Mouse (Mus musculus) heart, embryonic 10.5 days (tissue): ENCODE measurements around the gene Tspo2. TPM values are rescaled to one million over a fixed set of nuclear protein-coding genes. Genes with fewer than 3 reads are reported as not detected.

Experiments
- DNase-seq: peaks from one replicate; pipeline ENCODE4 v3.0.0-alpha.2; 2017; ENCODE audit warnings: low spot score
- H3K27ac ChIP-seq: fragments of 300-500 bp; sonication (generic); 2 replicates; pipeline ENCODE4 v1.5.1; 2016; ENCODE audit warnings: mild to moderate bottlenecking
- H3K27me3 ChIP-seq: fragments of 300-500 bp; sonication (generic); 2 replicates; pipeline ENCODE4 v1.6.1; 2016; ENCODE audit warnings: mild to moderate bottlenecking; ENCODE audit not compliant: poor library complexity, insufficient read depth, severe bottlenecking
- H3K36me3 ChIP-seq: fragments of 300-500 bp; sonication (generic); 2 replicates; pipeline ENCODE4 v1.6.1; 2016; ENCODE audit warnings: mild to moderate bottlenecking, moderate library complexity
- H3K4me1 ChIP-seq: fragments of 300-500 bp; sonication (generic); 2 replicates; pipeline ENCODE4 v1.6.1; 2016; ENCODE audit warnings: mild to moderate bottlenecking
- H3K4me3 ChIP-seq: fragments of 300-500 bp; sonication (generic); 2 replicates; pipeline ENCODE4 v1.5.1; 2016; ENCODE audit warnings: mild to moderate bottlenecking, moderate library complexity
- H3K9me3 ChIP-seq: fragments of 300-500 bp; sonication (generic); 2 replicates; pipeline ENCODE4 v1.6.1; 2016; ENCODE audit warnings: mild to moderate bottlenecking, moderate library complexity
- WGBS: fragments of 180-500 bp; shearing (Covaris S2); methylation state at CpG from one replicate; pipeline ENCODE4 v1.1.7; 2016; 5-methylcytosine and 5-hydroxymethylcytosine counted together
- polyA plus RNA-seq: library from polyadenylated mRNA; unstranded; fragments of >200 nt; fragmentation: Nextera tagmentation; extraction: Ambion mirVana; gene quantifications from 2 replicates; pipeline ENCODE4 v1.2.1, GENCODE M21; 2016

Tspo2 gene
- polyA plus RNA-seq, 1 experiment from 2014 or later: 0.43 TPM

DNA sequence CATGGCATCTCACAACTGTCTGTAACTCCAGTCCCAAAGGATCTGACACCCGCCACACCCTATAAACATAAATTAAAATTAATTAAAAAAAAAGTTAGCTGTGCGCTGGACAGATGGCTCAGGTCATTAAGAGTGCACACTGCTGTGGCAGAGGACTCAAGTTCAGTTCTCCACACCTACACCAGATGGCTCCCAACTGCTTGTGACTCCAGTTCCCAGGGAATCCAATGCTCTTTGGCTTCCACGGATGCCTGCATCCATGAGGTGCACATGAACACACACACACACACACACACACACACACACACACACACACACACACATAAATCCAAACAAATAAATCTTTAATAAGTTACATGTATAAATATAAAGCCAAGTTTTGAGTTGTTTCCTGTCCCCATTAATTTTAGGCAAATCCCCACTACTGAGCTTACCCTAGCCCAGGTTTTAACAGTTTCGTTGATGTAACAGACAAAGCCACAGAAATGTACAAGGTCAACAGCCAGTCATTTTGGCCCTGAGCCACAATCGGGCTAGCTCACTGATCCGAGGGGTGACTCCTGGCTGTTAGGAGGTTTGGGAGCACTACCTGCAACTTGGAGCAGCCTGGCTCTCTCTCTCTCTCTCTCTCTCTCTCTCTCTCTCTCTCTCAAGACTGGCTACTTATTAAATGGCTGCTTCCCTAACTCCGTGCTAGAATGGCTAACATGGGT, 8.4 kb downstream of the Tspo2 start:
- Histone ChIP-seq H3K4me1 (peaks cover 10% of the 10 kb centered on the region), H3K4me3 (no peak overlapping the region), H3K27me3 (no peaks in the 10 kb centered on the region), H3K36me3 (no peaks in the 10 kb centered on the region), H3K9me3 (no peaks in the 10 kb centered on the region), H3K27ac (no peak overlapping the region)
- DNase-seq: no peak
- 85% methylated on average over 7 of the region's 7 CpGs for WGBS

DNA sequence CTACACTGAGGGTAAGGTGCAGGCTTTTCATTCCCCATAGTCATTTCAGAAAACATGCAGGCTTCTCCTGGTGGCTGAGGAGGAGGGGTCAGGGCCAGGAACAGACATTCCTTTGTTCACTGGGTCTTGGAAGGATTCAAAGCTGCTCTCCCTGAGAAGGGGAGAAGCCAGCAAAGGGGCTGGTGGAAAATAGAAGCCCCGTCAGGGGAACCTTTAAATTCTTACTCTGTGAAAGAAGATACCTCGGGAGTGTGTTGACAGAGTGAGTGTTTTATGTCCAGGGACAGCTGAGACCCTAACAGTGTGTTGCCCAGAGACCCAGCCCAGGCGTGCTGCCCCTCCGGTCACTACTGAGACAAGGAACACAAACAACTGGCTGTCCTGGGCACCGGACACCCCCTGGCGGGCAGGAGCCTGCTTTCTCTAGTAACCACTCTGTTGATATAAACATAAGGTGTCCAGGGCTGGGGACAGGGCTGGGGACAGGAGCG, 13.9 kb downstream of the Tspo2 start:
- no peaks in the 10 kb centered on the region for H3K36me3 ChIP-seq
- peak overlapping the region; percentile 91 for H3K27ac ChIP-seq
- peak; percentile 94 for DNase-seq
- 13% methylated on average over 7 of the region's 7 CpGs for WGBS
- H3K4me1 ChIP-seq: peaks cover 56% of the 10 kb centered on the region
- 0 out of 2 replicates have a peak overlapping the region, but pooled peaks have one; percentile 7 for H3K4me3 ChIP-seq
- H3K9me3 ChIP-seq: no peaks in the 10 kb centered on the region
- no peaks in the 10 kb centered on the region for H3K27me3 ChIP-seq

DNA sequence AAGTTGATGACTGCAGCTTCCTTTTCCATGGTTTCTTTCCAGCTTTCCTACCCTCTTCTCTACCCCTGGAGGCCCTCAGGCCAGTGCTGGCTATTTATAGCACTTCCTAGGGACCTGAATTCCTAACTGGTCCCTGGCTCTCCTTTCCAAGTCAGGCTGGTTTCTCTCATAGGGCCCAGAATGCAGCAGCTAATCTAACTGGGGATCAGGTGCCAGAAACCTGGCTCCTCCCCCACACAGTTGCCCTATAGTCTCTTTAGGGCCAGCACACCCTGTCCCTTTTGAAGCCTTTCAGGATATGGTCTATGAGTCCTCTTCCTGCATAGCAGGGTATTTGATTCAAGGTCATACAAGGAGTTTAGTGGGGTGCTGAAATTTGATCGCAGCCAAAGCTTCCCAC, 14.8 kb downstream of the Tspo2 start:
- H3K36me3 ChIP-seq: no peaks in the 10 kb centered on the region
- peak; percentile 89 for DNase-seq
- no peaks in the 10 kb centered on the region for H3K9me3 ChIP-seq
- no peaks in the 10 kb centered on the region for H3K27me3 ChIP-seq
- 29% methylated on average over 1 of the region's 1 CpGs for WGBS
- H3K4me1 ChIP-seq: peaks cover 62% of the 10 kb centered on the region
- H3K27ac ChIP-seq: peak overlapping the region; percentile 91
- peak overlapping the region; percentile 29; the same call in 1 of the 2 replicates for H3K4me3 ChIP-seq

DNA sequence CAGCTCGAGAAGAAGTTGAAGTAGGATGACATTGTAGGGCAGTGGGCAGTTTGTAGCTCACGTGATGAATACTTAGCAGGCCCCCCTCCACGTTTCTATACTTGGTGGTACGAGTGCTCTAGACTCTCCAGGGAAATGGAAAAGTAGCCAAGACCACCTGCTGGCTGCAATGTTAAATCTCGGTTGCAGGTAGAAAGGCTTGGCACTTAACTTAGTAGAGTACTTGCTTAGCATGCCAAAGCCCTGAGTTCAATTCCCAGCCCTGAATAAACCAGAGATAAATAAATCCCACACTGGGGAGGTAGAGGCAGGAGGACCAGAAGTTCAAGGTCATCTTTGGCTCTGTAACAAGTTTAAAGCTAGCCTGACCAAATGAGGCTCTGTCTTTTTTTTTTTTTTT, 16.8 kb downstream of the Tspo2 start:
- DNase-seq: no peak
- Histone ChIP-seq H3K36me3 (no peaks in the 10 kb centered on the region), H3K27ac (peak overlapping the region; percentile 90), H3K4me1 (peaks cover 80% of the 10 kb centered on the region), H3K27me3 (no peaks in the 10 kb centered on the region), H3K9me3 (no peaks in the 10 kb centered on the region), H3K4me3 (no peak overlapping the region)
- WGBS: 70% methylated on average over 5 of the region's 5 CpGs

DNA sequence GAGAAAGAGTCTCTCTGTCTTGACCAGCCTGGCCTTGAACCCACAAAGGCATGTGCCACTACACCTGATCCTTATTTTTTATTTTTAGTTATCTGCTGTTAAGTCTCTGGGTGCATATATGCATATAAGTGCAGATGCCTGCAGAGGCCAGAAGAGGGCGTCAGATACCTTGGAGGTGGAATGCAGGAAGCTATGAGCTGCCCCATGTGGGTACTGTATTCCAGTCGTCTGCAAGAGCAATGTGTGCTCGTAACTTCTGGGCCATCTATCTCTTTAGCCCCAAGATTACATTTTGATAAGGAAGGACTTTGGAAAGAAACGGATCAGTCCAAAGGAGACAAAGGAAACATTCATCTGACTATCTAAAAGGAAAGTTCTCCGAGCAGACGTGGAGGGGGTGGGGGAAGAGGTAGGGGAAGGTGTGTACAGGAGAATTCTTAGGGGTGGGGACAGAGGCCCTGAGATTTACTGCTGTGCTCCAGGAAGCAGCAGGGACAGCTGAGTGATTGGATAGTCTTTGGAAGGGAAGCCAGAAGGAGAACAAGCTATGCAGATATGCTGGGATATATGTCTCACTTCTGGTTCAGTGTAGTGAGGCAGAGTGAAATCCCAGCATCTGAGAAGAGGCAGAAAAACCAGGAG, 17.5 kb downstream of the Tspo2 start:
- no peaks in the 10 kb centered on the region for H3K36me3 ChIP-seq
- no peak overlapping the region for H3K4me3 ChIP-seq
- no peaks in the 10 kb centered on the region for H3K9me3 ChIP-seq
- no peak for DNase-seq
- 41% methylated on average over 6 of the region's 6 CpGs for WGBS
- peaks cover 87% of the 10 kb centered on the region for H3K4me1 ChIP-seq
- H3K27me3 ChIP-seq: no peaks in the 10 kb centered on the region
- peak overlapping the region; percentile 90 for H3K27ac ChIP-seq

DNA sequence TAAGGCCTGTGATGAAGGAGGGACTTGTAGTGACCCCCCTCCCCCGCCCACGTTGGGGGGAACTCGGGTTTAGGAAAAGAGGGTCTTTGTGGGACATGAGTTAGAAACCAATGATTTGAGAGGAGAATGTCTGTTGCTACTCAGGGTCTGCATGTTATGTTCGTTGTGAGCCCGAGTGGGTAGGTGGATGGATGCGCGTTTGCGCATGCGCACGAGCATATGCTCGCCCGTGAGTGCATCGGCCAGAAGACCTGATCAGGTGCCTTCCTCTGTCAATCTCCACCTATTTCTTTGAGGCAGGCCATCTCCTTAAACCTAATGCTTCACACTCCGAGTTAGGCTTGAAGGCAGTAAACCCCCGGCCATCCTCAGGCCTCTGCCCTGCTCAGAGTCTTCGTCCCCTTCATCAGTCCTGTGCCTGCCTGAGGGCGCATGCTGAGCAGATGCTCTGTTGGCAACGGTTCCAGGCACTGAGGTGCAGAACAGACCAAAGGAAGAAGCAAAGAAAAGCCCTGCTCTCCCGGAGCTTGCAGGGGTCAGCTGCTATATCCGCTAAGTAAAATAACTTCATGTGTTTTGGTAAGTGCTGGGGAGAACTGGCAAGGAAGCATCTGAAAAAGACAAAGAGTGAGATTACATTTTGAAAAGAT, 18.2 kb downstream of the Tspo2 start:
- peaks cover 92% of the 10 kb centered on the region for H3K4me1 ChIP-seq
- 68% methylated on average over 20 of the region's 20 CpGs for WGBS

DNA sequence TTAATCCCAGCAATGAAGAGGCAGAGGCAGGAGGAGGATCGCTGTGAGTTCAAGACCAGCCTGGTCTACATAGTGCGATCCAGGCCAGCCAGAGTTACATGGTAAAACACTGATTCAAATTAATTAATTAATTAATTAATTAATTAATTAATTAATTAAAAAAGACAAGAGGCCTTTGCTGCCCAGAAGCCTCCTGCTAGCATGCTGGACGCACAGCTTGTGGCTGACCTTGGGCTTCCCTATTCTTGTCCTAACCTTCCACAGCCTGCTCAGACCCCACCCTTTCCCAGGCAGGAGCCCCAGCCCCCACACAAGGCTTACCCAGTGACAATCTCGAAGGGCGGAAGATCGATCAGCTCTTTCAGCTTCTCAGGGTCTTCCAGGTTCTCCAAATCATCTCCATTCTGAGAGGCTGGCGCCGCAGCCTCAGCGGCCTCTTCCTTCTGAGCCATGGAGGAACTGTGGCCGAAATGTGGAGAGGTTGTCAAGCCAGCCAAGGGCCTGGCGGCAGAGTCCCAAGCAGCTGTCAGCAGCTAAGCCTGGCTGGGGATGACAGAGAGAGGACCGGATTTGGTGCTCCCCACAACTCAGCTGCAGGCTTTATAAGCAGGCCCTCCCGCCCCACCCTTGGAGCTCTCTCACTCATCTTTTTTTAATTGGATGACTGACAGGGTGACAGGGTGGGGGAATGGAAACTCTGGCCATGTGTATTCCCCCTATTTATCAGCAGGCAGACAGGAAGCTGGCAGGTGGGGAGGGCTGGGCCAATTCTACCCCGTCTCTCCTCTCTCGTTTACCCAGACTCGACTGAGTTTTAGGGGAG, 19.0 kb downstream of the Tspo2 start, which contains the start of gene Apobec2:
TSS of gene Apobec2 (minus strand) at position 773 of the 823 bp plus-strand sequence.
- WGBS: 24% methylated on average over 16 of the region's 16 CpGs
- DNase-seq: peak; percentile 91
- Histone ChIP-seq H3K4me3 (peak within 1 kb of the TSS; percentile 62), H3K9me3 (no peaks in the 10 kb centered on the region), H3K27me3 (no peaks in the 10 kb centered on the region), H3K36me3 (no peaks in the 10 kb centered on the region), H3K27ac (peak within 1 kb of the TSS; percentile 90), H3K4me1 (peaks cover 90% of the 10 kb centered on the region)

More for the DNA sequence above, 18.2 kb downstream of the Tspo2 start:
- peak overlapping the region; percentile 62; the same call in 1 of the 2 replicates for H3K4me3 ChIP-seq
- no peaks in the 10 kb centered on the region for H3K27me3 ChIP-seq
- no peaks in the 10 kb centered on the region for H3K9me3 ChIP-seq
- H3K27ac ChIP-seq: peak overlapping the region; percentile 90
- no peaks in the 10 kb centered on the region for H3K36me3 ChIP-seq
- DNase-seq: no peak

DNA sequence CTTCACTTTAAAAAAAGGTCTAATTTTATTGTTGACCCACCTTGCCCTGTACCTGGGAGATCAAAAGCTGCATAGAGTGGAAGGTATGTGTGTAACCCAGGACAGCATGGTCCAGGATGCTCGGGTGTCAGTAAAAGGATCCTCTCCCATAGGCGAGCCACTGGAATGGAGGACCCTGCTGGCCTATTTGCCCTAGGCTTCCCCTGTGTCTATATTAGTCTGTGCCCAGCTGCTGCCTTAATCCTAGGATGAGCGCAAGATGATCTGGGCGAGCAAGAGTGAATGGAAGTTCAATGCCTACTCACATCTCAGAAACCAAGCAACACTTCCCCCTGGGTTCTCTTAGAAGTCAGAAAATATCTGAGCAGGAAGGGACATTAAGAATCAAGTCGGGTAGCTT, 20.3 kb downstream of the Tspo2 start:
- Histone ChIP-seq H3K4me3 (peak overlapping the region; percentile 62), H3K4me1 (peaks cover 88% of the 10 kb centered on the region), H3K9me3 (no peaks in the 10 kb centered on the region), H3K27me3 (no peaks in the 10 kb centered on the region), H3K27ac (peak overlapping the region; percentile 90), H3K36me3 (no peaks in the 10 kb centered on the region)
- 44% methylated on average over 5 of the region's 5 CpGs for WGBS
- no peak for DNase-seq

DNA sequence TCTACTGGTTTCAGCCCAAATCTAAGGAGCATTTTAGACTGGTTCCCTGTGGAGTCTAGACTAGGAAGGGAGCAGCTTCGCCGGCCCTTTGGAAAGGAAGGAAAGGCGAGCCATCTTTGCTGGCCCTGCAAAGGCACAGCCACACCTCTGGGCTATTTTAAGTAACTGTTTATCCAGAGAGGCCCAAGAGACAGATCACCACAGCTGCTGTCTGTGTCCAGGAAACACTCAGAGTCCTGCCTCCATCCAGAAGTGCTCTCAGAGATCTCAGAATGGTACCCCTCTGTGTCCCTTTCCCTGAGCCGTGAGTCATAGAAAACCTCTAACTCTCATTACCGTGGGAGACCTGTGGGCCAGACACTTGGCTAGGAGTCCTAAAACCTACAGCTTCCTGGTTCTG, 20.9 kb downstream of the Tspo2 start:
- WGBS: 10% methylated on average over 5 of the region's 5 CpGs
- Histone ChIP-seq H3K27me3 (no peaks in the 10 kb centered on the region), H3K4me3 (peak overlapping the region; percentile 62), H3K4me1 (peaks cover 88% of the 10 kb centered on the region), H3K27ac (peak overlapping the region; percentile 90), H3K36me3 (no peaks in the 10 kb centered on the region), H3K9me3 (no peaks in the 10 kb centered on the region)
- DNase-seq: no peak

DNA sequence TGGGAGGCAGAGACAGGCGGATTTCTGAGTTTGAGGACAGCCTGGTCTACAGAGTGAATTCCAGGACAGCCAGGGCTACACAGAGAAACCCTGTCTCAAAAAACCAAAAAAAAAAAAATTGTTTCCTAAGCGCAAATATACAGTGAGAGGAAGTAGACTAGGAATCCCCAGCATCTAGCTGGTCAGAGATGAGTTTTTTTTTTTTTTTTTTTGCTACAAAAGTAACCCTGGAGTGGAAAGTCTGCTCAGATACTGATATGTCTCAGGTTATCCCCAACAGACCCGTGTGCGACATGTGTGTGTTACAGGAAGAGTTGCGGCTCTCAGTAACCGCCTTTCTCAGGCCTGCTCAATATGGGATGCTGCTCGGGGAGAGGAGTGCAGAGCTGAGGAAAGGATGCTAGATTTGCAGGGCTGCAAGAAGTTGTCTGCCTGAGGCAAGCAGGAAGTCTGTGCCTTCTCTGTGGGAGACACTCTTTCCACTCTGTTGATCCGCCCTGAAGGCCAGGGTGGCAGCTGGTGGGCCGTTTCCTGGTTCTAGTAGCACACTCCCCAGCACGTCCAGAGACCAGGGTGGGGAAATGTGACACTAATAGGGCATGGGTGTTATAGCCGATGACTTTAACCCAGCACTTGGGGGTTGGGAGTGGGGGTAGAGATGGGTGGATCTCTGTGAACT, 23.3 kb downstream of the Tspo2 start:
- 52% methylated on average over 11 of the region's 11 CpGs for WGBS
- Histone ChIP-seq H3K36me3 (peaks cover 20% of the 10 kb centered on the region), H3K9me3 (no peaks in the 10 kb centered on the region), H3K27ac (peak overlapping the region; percentile 81), H3K4me1 (peaks cover 73% of the 10 kb centered on the region), H3K4me3 (peak overlapping the region; percentile 28; the same call in 1 of the 2 replicates), H3K27me3 (no peaks in the 10 kb centered on the region)
- DNase-seq: no peak

DNA sequence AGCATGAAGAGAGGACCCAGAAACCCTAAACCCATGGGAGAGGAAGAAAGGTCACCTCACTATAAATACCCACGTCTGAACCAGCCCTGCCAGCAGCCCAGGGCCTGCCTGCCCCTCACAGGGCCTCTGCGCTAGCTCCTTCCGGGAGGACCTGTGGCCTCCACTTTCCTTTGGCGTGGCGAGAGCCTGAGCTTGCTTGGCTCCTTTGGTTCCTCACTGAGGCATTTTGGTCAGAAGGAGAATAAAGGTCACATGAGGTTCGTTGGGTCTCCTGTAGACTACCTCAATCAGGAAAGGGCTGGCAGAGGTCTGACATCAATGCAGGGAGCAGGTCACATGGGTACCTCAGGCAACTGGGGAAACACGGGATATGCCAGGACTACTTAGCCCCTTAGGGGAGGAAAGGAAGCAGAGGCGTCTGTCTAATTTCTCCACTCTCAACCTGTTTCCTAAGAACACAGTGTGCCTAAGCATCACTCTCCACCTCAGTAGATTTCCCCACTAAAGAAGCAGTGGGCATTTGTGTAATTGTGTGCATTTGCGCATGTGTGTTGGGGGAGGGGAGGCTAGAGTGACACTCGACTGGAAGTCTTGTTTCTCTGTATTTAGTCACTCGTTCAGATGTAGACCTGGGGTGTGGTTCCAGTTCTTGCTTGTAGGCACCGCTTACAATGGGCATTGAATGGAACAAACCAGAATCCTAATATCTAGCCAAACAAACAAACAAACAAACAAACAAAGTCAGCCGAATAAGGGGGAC, 24.2 kb downstream of the Tspo2 start:
- Histone ChIP-seq H3K36me3 (peaks cover 28% of the 10 kb centered on the region), H3K9me3 (no peaks in the 10 kb centered on the region), H3K27ac (peak overlapping the region; percentile 80), H3K4me3 (peak overlapping the region; percentile 40), H3K4me1 (peaks cover 65% of the 10 kb centered on the region), H3K27me3 (no peaks in the 10 kb centered on the region)
- no peak for DNase-seq
- 47% methylated on average over 13 of the region's 13 CpGs for WGBS
